Mouse (Mus musculus): ENCODE data around the gene Slc35e3.
"Not testable (repeated sequence)": the region's sequence is repeated elsewhere in the genome, so short reads cannot be mapped to it uniquely, and the experiment has no call there.

Slc35e3 gene

DNA sequence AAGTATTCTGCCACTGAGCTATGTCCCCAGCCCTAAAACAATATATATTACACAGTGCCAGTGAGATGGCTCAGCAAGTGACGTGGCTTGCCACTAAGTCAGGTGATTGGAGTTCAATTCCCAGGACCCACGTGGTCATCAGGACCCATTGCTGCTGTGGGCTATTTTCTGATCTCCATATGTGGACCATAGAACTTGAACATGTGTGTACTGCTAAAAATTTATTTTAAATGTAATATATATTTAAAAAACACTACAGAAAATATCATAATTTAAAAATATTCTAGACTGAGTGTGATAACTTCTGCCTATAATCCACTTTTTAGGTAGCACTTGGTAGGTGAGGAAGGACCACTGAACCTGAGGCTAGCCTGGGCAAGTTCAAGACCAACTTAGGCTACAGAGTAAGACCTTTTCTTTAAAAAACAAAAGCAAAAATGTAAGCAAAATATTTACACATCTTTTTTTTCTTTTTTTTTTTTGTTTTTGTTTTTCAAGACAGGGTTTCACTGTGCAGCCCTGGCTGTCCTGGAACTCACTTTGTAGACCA, 16.2 kb upstream of the Slc35e3 start:
- no peak for DNase-seq (ENCODE audit: extremely low spot score)

GRCm38 (mm10) chr10:117761551-117761950, 15.4 kb upstream of the Slc35e3 start:
- no peak for DNase-seq (ENCODE audit: extremely low spot score)

DNA sequence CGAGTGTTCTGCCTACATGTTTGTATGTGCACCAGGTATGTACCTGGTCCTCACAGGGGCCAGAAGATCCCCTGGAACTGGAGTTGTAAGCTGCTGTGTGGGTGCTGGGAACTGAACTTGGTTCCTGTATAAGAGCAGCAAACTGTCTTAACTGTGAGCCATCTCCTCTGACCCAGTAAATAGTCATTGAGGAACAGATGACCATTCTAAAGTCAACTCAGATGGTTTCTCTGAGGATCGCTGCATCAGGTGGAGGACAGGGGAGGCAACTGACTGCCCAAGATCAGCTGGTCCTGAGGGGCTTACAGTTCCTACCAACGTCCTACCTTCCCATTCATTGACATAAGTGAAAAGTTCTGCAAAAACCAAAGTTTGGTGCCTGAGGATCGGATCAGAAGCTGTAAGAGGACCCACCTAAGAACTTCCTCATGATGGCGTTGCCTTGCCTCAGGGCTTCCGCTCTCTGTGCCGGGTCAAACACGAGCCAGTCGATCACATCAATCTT, 14.7 kb upstream of the Slc35e3 start:
- no peak for DNase-seq (ENCODE audit: extremely low spot score)

- DNase-seq (ENCODE audit: extremely low spot score), result no peak
These were observed 13.9 kb upstream of the Slc35e3 start for GRCm38 (mm10) chr10:117759844-117760630.

DNA sequence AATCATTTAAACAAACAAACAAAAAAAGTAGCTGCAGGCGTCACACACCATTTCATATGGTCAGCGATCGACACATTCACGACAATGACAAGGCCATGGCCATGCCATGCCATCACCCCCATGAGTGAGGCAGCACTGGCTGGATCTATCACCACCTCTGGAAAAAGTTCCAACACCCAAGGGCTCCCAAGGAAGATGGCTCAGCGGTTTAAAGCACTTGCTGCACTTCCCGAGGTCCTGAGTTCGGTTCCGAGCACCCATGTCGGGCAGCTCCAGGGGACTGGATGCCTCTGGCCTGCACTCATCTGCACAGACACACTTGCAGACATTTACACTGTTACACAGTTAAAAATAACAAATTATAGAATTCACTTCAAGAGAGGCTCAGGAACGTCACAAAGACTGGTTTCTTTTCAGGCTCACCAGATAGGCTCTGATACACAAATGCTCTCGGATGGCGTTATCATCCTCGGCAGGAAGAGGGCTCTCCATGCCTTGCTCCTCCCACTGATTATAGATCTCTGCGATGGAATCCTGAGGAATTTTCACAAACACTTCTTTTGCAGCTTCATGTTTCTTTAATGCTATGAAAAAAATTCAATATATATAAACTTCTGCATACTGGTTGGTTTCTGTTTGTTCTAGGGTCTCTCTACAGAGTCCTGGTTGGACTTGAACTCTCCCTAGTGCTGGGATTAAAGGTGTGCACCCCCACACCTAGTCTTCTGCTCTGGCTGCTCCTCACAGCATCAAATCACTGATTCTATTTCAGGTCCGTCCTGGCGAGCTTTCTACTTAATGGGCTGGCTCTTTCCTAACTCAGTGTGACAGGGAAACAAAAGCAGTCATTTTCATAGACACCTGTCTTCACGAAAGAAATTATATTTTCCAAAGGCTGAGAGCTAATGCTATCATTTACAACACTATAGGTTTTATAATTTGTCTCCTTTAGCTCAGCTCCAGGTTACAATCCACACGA, 12.9 kb upstream of the Slc35e3 start:
- no peak for DNase-seq (ENCODE audit: extremely low spot score)

- not testable (repeated sequence) for DNase-seq (ENCODE audit: extremely low spot score)
These were observed 12.2 kb upstream of the Slc35e3 start for GRCm38 (mm10) chr10:117758344-117758743.

DNA sequence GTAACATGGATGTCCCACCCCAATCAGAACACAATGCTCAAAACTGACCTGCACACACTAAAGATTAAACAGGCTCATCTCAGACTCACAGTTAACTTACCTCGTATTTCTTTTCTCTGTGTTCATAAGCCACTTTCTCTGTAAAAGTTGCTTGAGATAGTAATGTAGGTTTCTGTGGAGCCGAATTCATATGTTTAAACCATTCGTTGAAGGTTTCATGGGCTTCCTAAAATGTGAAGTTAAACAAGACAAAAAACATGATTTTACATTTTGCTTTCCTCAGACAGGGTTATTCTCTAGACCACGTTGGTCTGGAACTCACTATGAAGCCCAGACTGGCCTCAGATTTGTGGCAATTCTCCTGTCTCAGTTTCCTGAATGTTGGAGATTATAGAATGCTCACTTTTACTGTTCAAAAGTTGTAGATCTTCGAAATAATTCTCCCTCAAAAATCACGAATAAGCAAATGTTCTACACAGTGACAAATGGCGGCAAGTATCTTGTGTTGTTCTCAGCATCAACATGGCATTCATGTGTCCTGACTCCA, 11.7 kb upstream of the Slc35e3 start:
- no peak for DNase-seq (ENCODE audit: extremely low spot score)

DNA sequence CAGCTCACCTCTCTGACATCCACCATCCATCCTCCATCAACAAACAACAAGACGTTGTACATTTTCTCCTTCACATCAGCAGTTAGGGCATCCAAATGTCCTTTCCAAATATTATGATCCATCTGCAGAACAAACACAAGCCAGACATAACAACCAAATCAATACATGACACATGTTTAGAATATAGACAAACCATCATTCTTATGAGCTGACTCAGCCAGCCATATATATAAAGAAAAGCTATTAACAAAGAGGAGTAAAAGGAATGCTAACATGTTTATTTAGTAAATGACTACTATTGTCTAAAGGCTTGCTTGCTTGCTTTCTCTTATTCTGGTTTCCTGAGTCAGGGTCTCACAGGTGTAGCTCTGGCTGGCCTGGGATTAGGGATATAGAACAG, 11.1 kb upstream of the Slc35e3 start:
- DNase-seq (ENCODE audit: extremely low spot score), result no peak

- no peak for DNase-seq (ENCODE audit: extremely low spot score)
These were observed 10.6 kb upstream of the Slc35e3 start for GRCm38 (mm10) chr10:117756784-117757183.

DNA sequence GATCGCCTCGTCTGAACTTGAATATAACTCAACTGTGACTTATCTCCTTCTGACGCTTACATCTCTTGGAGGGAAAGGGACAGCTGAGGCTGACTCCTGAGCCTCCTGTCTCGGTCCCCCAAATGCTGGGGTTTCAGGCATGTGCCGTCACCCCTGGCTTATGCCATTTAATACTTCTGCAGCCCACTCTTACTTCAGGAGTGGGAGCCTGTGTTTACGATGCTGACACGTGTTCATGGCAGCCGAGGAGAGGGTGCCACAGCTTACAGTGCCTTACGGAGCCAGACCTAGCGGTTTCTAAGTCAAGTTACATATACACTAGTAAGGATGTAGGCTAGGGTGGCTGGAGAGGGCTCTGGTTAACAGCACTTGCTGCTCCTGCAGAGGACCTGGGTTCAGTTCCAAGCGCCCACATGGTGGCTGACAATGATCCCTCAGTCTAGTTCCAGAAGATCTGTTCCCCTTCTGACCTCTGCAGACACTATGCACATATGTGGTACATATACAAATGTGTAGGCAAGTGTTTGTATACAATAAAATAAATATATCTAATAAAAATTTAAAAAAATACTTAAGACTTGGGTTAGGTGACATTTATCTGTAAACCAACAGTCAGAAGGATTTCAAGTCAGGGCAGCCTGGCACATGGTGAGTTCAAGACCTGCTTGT, 9.8 kb upstream of the Slc35e3 start:
- no peak for DNase-seq (ENCODE audit: extremely low spot score)

DNA sequence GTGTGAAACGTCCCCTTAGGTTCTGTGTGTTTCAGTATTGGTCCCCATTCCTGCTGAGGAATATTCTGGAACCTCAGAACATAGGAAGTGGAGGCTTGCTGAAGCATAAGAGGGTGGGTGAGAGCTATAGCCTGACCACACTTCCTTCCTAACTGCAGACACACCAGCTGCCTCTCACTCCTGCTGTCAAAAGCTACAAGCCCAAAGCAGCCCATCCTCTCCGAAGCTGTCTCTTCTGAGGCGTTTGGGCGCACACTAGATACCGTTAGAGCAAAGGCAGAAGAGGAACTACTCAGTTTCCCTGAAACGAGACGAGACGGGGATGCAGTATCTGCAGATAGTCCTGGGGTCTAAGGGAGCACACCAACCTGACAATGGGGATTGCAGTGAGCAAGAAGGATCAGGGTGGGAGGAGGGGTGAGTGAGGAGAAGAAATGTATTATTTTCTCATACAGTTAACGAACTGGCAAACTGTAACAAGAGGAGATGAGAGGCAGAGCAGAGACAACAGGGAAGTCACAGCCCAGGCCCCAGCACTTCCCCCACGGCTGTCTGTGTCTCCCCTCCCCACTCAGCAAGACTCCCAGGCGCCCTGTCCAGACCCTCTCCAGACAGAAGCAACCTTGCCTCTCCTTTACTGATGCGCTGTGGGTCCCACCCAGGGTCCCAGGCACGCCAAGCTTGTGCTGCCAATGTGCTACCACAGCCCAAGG, 9.1 kb upstream of the Slc35e3 start:
- no peak for DNase-seq (ENCODE audit: extremely low spot score)

- DNase-seq (ENCODE audit: extremely low spot score), result no peak
These were observed 8.4 kb upstream of the Slc35e3 start for GRCm38 (mm10) chr10:117754609-117754940.

DNA sequence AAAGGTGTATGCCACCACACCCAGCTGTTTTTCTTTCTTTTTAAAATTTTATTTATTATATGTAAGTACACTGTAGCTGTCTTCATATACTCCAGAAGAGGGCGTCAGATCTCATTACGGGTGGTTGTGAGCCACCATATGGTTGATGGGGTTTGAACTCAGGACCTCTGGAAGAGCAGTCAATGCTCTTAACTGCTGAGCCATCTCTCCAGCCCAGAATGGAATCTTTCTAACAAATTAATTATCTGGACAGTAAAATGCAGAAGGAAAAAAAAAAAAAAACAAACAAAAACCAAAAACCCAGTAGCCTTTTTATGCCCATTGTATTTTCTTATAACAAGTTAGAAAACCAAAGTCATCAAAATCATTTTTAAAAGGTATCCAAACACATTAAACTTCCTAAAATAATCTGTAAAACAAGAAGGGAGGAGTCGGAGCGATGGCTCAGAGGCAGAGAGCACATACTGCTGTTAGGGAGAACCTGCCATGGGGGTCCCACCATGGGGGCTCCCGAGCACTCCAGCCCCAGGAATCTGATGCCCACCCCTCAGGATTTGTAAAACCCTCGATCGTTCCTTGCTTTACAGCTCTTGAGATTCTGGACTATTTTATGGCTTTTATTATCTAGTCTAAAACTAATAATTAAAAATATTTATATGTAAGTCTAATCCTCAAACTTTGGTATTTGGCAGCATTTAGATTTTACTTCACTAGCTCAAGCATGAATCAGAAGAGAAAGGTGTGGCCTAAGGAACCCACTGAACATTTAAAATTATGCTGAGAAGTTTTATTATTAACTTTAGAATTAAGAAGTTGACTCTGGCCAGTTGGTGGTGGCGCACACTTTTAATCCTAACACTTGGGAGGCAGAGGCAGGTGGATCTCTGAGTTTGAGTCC, 7.8 kb upstream of the Slc35e3 start:
- no peak for DNase-seq (ENCODE audit: extremely low spot score)

DNA sequence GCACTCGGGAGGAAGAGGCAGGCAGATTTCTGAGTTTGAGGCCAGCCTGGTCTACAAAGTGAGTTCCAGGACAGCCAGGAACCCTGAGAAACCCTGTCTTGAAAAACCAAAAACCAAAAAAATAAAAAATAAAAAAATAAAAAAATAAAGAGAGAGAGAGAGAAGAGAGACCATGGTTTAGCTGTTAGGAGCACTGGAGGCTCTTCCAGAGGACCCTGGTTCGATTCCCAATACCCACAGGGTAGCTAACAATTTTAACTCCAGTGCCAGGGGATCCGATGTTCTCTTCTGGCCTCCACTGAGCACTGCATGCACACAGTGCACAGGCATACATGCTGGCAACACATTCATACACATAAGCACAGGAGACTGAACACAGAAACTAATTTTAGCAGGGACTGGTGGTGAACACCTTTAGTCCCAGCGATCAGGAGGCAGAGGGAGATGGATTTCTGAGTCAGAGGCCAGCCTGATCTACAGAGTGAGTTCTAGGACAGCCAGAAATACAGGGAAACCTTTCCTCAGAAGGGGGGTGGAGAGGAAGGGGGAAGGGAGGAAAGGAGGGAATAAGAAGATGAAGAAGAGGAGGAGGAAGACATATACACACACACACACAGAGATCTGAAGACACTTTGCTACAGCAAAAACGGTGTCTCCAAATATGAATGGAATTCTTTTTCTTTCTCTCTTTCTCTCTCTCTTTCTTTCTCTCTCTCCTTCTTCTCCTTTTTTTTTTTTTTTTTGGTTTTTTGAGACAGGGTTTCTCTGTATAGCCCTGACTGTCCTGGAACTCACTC, 6.9 kb upstream of the Slc35e3 start:
- no peak for DNase-seq (ENCODE audit: extremely low spot score)

GRCm38 (mm10) chr10:117752304-117752821, 6.2 kb upstream of the Slc35e3 start:
- no peak for DNase-seq (ENCODE audit: extremely low spot score)

- no peak for DNase-seq (ENCODE audit: extremely low spot score)
These were observed 5.6 kb upstream of the Slc35e3 start for GRCm38 (mm10) chr10:117751744-117752143.

GRCm38 (mm10) chr10:117751282-117751610, 5.1 kb upstream of the Slc35e3 start:
- no peak for DNase-seq (ENCODE audit: extremely low spot score)

DNA sequence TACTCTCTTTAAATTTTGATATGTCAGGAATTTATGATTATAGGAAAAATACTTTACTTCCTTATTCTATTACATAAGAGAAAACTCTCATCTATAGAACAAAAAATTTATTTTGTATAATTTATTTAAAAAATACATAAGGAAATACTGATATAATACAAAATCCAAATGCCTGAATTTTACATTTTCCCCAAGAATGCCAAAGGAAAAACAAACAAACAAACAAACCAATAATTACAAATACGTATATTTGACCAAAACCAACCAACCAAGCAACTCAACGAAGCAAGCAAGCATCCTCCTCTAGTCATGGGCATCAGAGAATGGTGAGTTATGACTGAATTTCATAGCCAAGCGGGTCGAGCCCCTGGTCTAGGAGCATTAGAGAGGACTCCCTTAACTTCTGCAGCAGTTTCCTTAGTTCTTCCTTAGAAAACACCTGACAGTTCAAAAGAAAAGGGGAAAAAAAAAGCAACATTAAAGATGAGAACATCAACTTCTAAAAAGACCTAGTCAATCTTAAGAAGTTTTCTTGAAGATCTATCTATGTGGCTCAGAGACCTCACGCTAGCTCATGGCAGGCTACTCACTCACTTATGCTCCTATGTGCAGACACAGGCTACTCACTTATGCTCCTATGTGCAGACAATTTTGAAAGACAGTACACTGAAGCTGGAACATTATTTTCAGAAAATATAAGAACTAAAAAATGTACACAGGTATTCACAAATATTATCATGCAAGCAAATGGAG, 4.5 kb upstream of the Slc35e3 start:
- no peak for DNase-seq (ENCODE audit: extremely low spot score)

Measured in embryo, embryonic 9.5 days (tissue).